Mouse (Mus musculus) embryonic stem cell, embryonic (primary cell): ENCODE data around the gene Tldc1.

Experiments
- CTCF ChIA-PET, 4 experiments: fragments of 300-600 bp in 2 of 4; fragments of 350-600 bp in 2 of 4; sonication (Branson Sonifier 250); formaldehyde crosslinking; loops; one replicate each; lab custom pipeline; 2022; ENCODE audit warnings: inconsistent platforms in 2 of 4; lab: Charles Lee
- POLR2A ChIA-PET, 4 experiments: fragments of 300-600 bp in 2 of 4; fragments of 350-600 bp in 2 of 4; sonication (Branson Sonifier 250); formaldehyde crosslinking; loops; one replicate each; lab custom pipeline; 2022; ENCODE audit warnings: antibody characterized with exemption in 4 of 4, inconsistent platforms in 1 of 4; lab: Charles Lee

The Tldc1 gene

GRCm38 (mm10) chr8:119728351-119728895 is 49.8 kb downstream of the Tldc1 start:
- ChIA-PET POLR2A (no interaction called here), CTCF (interaction anchor here in 3 of 4 experiments (0.6 to 2.1 kb wide), 7 partner anchors 10 to 1020 kb away, joined by 3 to 6 read pairs (median 3); no protein-coding TSS in a partner anchor)

DNA sequence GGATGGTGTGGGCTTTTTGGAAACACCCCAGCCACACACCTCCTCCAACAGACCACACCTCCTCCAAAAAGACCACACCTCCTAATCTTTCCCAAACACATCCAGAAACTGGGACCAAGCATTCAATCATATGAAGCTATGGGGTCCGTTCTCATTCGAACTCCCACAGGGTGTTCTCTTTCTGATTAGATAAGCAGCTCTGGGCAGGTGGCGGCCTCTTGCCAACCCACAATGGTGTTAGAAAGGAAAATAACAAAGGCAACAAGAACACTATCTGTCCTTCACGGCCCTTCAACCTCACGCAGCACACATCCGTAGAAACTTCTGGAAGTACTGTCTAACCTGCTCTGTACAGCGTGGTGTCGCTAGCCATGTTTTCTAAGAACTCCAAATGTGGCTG is 51.1 kb downstream of the Tldc1 start:
- ChIA-PET POLR2A (interaction anchor here in 2 of 4 experiments (0.7 kb wide), 2 partner anchors 41 to 103 kb away, joined by 3 to 4 read pairs; no protein-coding TSS in a partner anchor), CTCF (interaction anchor here in 3 of 4 experiments (0.6 to 1.5 kb wide), 6 partner anchors 9 to 238 kb away, joined by 3 to 11 read pairs (median 4); no protein-coding TSS in a partner anchor)

DNA sequence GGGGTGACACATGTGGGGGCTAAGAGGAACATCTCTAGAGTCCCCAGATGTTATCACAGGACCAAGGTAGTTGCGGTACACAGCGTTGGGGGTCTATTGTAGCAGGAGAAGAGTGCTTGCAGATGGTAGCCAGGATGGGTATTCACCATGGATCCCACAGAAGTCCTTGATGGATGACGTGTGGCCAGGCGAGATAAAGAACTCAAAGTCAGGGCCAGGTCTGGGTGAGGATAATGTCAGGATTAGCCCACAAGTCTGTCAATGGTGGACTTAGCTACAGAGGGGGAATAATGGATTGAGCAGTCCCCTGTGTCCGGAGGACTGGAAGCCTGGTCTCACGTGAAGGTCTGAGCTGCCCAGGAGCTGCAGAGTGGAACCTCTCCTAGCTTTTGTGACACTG is 53.6 kb downstream of the Tldc1 start:
- ChIA-PET CTCF (interaction anchor here in 2 of 4 experiments (0.6 to 1.2 kb wide), 2 partner anchors 38 kb away, joined by 3 read pairs; no protein-coding TSS in a partner anchor), POLR2A (no interaction called here)

DNA sequence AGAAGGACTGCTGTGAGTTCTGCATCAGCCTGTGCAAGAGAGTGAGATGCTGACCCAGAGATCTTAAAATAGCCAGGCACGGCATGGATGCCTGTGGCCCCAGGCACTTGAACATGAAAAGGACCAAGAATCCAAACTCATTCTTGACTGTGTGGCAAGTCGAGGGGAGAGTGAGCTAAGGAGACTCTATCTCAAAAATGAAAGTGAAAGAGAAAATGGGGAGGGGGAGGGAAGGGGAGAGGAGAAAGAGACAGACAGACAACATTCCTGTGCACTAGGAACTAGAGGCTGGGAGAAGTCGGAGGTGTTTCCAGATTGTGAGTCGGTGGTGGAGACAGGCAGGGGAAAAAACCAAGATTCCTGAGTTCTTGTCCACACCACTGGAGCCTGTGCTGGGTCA is 54.5 kb downstream of the Tldc1 start:
- CTCF ChIA-PET = interaction anchor here in 1 of 4 experiments (1.2 kb wide), 1 partner anchor 37 kb away, joined by 3 read pairs; no protein-coding TSS in a partner anchor
- POLR2A ChIA-PET = no interaction called here

DNA sequence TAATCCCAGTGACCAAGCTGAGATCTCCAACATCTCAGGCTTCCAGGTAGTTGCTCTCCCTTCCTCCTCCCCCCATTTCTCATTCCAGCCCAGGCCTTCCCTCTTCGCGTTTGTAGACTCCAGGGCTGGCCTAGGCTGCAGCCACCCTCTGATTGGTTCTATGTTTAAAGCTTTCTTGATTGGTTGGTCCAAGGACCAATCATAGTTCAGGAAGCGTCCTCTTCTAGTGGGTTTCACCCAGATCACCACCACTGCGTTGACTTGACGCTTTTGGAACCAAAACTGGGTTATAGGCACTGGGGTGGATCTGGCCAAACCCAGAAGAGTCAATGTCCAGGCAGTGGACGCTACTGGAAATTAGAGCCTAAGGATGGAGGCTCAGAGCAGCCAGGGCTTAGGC is 55.9 kb downstream of the Tldc1 start:
- CTCF ChIA-PET = interaction anchor here in 3 of 4 experiments (0.6 to 1.3 kb wide), 6 partner anchors 21 to 343 kb away, joined by 3 to 8 read pairs (median 3); partner anchors contain the start of gene Tldc1 (in 1 of the 3)
- POLR2A ChIA-PET = interaction anchor here in 2 of 4 experiments (0.5 to 1.3 kb wide), 3 partner anchors 35 to 1845 kb away, joined by 3 to 5 read pairs (median 4); no protein-coding TSS in a partner anchor

- ChIA-PET POLR2A (interaction anchor here in 1 of 4 experiments (1.2 kb wide), 1 partner anchor 17 kb away, joined by 4 read pairs; no protein-coding TSS in a partner anchor), CTCF (interaction anchor here in 3 of 4 experiments (1.0 to 3.6 kb wide), 7 partner anchors 14 to 60 kb away, joined by 3 to 15 read pairs (median 8); partner anchors contain the start of genes Atp2c2 (in 1 of the 3) and Tldc1 (in 1 of the 3))
Observed at GRCm38 (mm10) chr8:119719011-119719501, 59.2 kb downstream of the Tldc1 start.

- POLR2A ChIA-PET = interaction anchor here in 2 of 4 experiments (0.6 to 1.3 kb wide), 4 partner anchors 12 to 98 kb away, joined by 3 to 6 read pairs (median 3); no protein-coding TSS in a partner anchor
- CTCF ChIA-PET = interaction anchor here (0.5 to 3.6 kb wide), 39 partner anchors 9 to 1662 kb away, joined by 3 to 15 read pairs (median 4); partner anchors contain the start of gene Atp2c2 (in 1 of the 4)
Observed at GRCm38 (mm10) chr8:119717765-119718164, 60.5 kb downstream of the Tldc1 start.

DNA sequence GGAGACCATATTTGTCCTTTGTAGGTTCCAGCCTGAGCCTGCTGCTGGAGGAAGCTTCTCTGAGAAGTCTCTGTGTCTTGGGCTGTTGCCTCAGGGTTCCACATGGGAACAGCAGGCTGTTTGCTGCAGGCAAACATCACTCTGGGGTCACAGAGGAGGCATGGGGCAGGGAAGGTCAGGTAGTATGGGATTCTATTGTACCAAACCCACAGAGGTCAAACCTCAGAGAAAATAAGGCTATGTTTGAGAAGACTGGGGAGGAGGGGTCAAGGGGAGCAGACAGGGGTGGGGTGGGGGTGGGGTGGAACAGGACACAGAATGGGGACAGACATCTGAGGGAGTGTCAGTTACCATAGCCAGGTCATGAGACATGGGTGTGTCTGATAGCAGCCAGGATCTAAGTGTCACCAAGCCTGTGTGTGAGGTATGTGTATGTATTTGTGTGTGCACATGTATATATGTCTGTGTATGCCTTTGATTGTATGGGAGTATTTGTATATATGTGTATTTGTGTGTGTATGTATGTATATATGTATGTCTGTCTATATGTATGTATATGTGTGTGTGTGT is 61.4 kb downstream of the Tldc1 start:
- ChIA-PET POLR2A (interaction anchor here in 1 of 4 experiments (0.8 to 1.3 kb wide), 2 partner anchors 15 to 62 kb away, joined by 3 read pairs; no protein-coding TSS in a partner anchor), CTCF (interaction anchor here (0.6 to 3.6 kb wide), 11 partner anchors 15 to 125 kb away, joined by 3 to 15 read pairs (median 5); partner anchors contain the start of gene Atp2c2 (in 1 of the 4))

- CTCF ChIA-PET = interaction anchor here in 1 of 4 experiments (0.6 to 0.9 kb wide), 2 partner anchors 28 to 49 kb away, joined by 4 read pairs; no protein-coding TSS in a partner anchor
Observed at GRCm38 (mm10) chr8:119715221-119715620, 63.0 kb downstream of the Tldc1 start.

DNA sequence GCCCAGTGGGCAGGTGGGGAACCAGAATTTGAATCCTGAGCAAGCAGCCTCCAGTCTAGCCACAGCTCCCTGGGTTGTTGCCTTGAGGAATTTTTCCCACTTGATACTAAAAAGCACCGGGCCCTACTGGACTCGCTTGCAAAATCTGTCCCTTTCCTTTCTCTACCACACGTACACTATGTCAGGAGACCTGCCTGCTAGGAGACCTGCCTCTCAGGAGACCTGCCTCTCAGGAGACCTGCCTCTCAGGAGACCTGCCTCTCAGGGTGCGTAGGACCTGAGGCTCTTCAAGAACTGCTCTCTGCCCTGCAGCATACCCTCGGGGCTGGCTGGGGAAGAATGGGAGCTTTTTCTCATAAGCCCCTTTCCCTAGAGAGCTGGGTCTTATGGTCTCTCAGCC is 64.8 kb downstream of the Tldc1 start:
- POLR2A ChIA-PET = no interaction called here
- CTCF ChIA-PET = interaction anchor here in 3 of 4 experiments (0.6 to 2.2 kb wide), 5 partner anchors 27 to 354 kb away, joined by 3 to 12 read pairs (median 5); no protein-coding TSS in a partner anchor

More at GRCm38 (mm10) chr8:119715221-119715620, 63.0 kb downstream of the Tldc1 start:
- POLR2A ChIA-PET = interaction anchor here in 2 of 4 experiments (0.6 kb wide), 2 partner anchors 124 to 218 kb away, joined by 3 to 5 read pairs; no protein-coding TSS in a partner anchor

GRCm38 (mm10) chr8:119712226-119712625 is 66.0 kb downstream of the Tldc1 start:
- CTCF ChIA-PET = interaction anchor here in 3 of 4 experiments (0.5 to 2.2 kb wide), 4 partner anchors 26 to 192 kb away, joined by 3 to 12 read pairs (median 6); no protein-coding TSS in a partner anchor
- POLR2A ChIA-PET = no interaction called here
